Mouse (Mus musculus) limb, embryonic 13.5 days (tissue): ENCODE data around the gene P3h4. TPM values are rescaled to one million over a fixed set of nuclear protein-coding genes. Genes with fewer than 3 reads are reported as not detected.

Experiments used
- ATAC-seq: fragments of 200-750 bp; cut with Nextera tagmentation; 2 replicates; pipeline ENCODE4 v1.8.0; 2017; ENCODE audit warnings: low read depth, moderate number of reproducible peaks, moderate TSS enrichment; ENCODE audit not compliant: low FRiP score
- H3K27ac ChIP-seq: fragments of 300-500 bp; sonication (generic); 2 replicates; pipeline ENCODE4 v1.5.1; 2015; ENCODE audit warnings: inconsistent platforms, mild to moderate bottlenecking, moderate library complexity
- H3K27me3 ChIP-seq: fragments of 300-500 bp; sonication (generic); 2 replicates; pipeline ENCODE4 v1.6.1; 2015; ENCODE audit warnings: mild to moderate bottlenecking, inconsistent platforms
- H3K36me3 ChIP-seq: fragments of 300-500 bp; sonication (generic); 2 replicates; pipeline ENCODE4 v1.6.1; 2015; ENCODE audit warnings: inconsistent platforms, mild to moderate bottlenecking, moderate library complexity
- H3K4me1 ChIP-seq: fragments of 300-500 bp; sonication (generic); 2 replicates; pipeline ENCODE4 v1.6.1; 2015; ENCODE audit warnings: inconsistent platforms
- H3K4me2 ChIP-seq: fragments of 300-500 bp; sonication (generic); replicated peaks from 2 replicates; pipeline ENCODE4 v1.6.1; 2015; ENCODE audit warnings: inconsistent platforms, mild to moderate bottlenecking, moderate library complexity
- H3K4me3 ChIP-seq: fragments of 300-500 bp; sonication (generic); 2 replicates; pipeline ENCODE4 v1.5.1; 2015; ENCODE audit warnings: moderate library complexity, mild to moderate bottlenecking, inconsistent platforms
- H3K9ac ChIP-seq: fragments of 300-500 bp; sonication (generic); 2 replicates; pipeline ENCODE4 v1.6.1; 2015; ENCODE audit warnings: mild to moderate bottlenecking, inconsistent platforms
- H3K9me3 ChIP-seq: fragments of 300-500 bp; sonication (generic); 2 replicates; pipeline ENCODE4 v1.6.1; 2016; ENCODE audit warnings: inconsistent platforms
- WGBS: fragments of 180-500 bp; shearing (Covaris S2); methylation state at CpG from one replicate; pipeline ENCODE4 v1.1.7; 2015; 5-methylcytosine and 5-hydroxymethylcytosine counted together
- polyA plus RNA-seq: library from polyadenylated mRNA; unstranded; fragments of >200 nt; fragmentation: Nextera tagmentation; extraction: Ambion mirVana; gene quantifications from 2 replicates; pipeline ENCODE4 v1.2.1, GENCODE M21; 2015

Gene P3h4
- polyA plus RNA-seq, 1 experiment from 2014 or later = 77.1 TPM

- Histone ChIP-seq H3K27ac (peak overlapping the region; percentile 49), H3K27me3 (no peaks in the 10 kb centered on the region), H3K4me3 (no peak overlapping the region), H3K4me1 (peaks cover 26% of the 10 kb centered on the region), H3K9me3 (no peaks in the 10 kb centered on the region), H3K36me3 (peaks cover 31% of the 10 kb centered on the region), H3K4me2 (peak overlapping the region; percentile 38), H3K9ac (peak overlapping the region; percentile 39; the same call in 1 of the 2 replicates)
- peak; percentile 71 for ATAC-seq
- WGBS = 30% methylated on average over 14 of the region's 14 CpGs
Measured at GRCm38 (mm10) chr11:100387589-100388375, 26.9 kb downstream of the P3h4 start.

- H3K4me1 ChIP-seq = peaks cover 26% of the 10 kb centered on the region
- no peaks in the 10 kb centered on the region for H3K9me3 ChIP-seq
- H3K27me3 ChIP-seq = no peaks in the 10 kb centered on the region
- peak overlapping the region; percentile 49; the same call in 1 of the 2 replicates for H3K27ac ChIP-seq
- peaks cover 37% of the 10 kb centered on the region for H3K36me3 ChIP-seq
- no peak overlapping the region for H3K9ac ChIP-seq
- no peak overlapping the region for H3K4me3 ChIP-seq
- 0 out of 2 replicates have a peak overlapping the region, but pooled peaks have one; percentile 38 for H3K4me2 ChIP-seq
- 87% methylated on average over 6 of the region's 6 CpGs for WGBS
- no peak for ATAC-seq
Measured at GRCm38 (mm10) chr11:100387111-100387510, 27.5 kb downstream of the P3h4 start.

GRCm38 (mm10) chr11:100386586-100386985, 28.1 kb downstream of the P3h4 start:
- ATAC-seq = peak; percentile 22; the same call in 1 of the 2 replicates
- 41% methylated on average over 5 of the region's 5 CpGs for WGBS
- Histone ChIP-seq H3K27me3 (no peaks in the 10 kb centered on the region), H3K9ac (no peak overlapping the region), H3K36me3 (peaks cover 42% of the 10 kb centered on the region), H3K4me1 (peaks cover 26% of the 10 kb centered on the region), H3K4me2 (no peak overlapping the region), H3K27ac (peak overlapping the region; percentile 39; the same call in 1 of the 2 replicates), H3K9me3 (no peaks in the 10 kb centered on the region), H3K4me3 (no peak overlapping the region)

- ATAC-seq = no peak
- H3K9me3 ChIP-seq = no peaks in the 10 kb centered on the region
- no peak overlapping the region for H3K4me3 ChIP-seq
- peaks cover 19% of the 10 kb centered on the region for H3K4me1 ChIP-seq
- no peak overlapping the region for H3K9ac ChIP-seq
- no peaks in the 10 kb centered on the region for H3K27me3 ChIP-seq
- H3K4me2 ChIP-seq = no peak overlapping the region
- H3K27ac ChIP-seq = no peak overlapping the region
- WGBS = 78% methylated on average over 3 of the region's 3 CpGs
- peaks cover 57% of the 10 kb centered on the region for H3K36me3 ChIP-seq
Measured at GRCm38 (mm10) chr11:100385016-100385415, 29.6 kb downstream of the P3h4 start.

- Histone ChIP-seq H3K36me3 (peaks cover 76% of the 10 kb centered on the region), H3K4me3 (no peak overlapping the region), H3K27ac (no peak overlapping the region), H3K27me3 (no peaks in the 10 kb centered on the region), H3K9me3 (no peaks in the 10 kb centered on the region), H3K4me1 (peaks cover 7% of the 10 kb centered on the region), H3K9ac (no peak overlapping the region), H3K4me2 (no peak overlapping the region)
- no peak for ATAC-seq
- WGBS = 74% methylated on average over 6 of the region's 6 CpGs
Measured at GRCm38 (mm10) chr11:100382682-100383081, 32.0 kb downstream of the P3h4 start.

GRCm38 (mm10) chr11:100379311-100379710, 35.3 kb downstream of the P3h4 start:
- ATAC-seq = no peak
- Histone ChIP-seq H3K9me3 (no peaks in the 10 kb centered on the region), H3K4me2 (no peak overlapping the region), H3K27ac (no peak overlapping the region), H3K4me1 (no peaks in the 10 kb centered on the region), H3K9ac (no peak overlapping the region), H3K36me3 (peaks cover 88% of the 10 kb centered on the region), H3K27me3 (no peaks in the 10 kb centered on the region), H3K4me3 (no peak overlapping the region)
- 84% methylated on average over 4 of the region's 4 CpGs for WGBS

- Histone ChIP-seq H3K4me3 (no peak overlapping the region), H3K9me3 (no peaks in the 10 kb centered on the region), H3K27ac (no peak overlapping the region), H3K9ac (no peak overlapping the region), H3K36me3 (peaks cover 89% of the 10 kb centered on the region), H3K4me2 (no peak overlapping the region), H3K27me3 (no peaks in the 10 kb centered on the region), H3K4me1 (no peaks in the 10 kb centered on the region)
- no peak for ATAC-seq
- WGBS = 92% methylated on average over 5 of the region's 5 CpGs
Measured at GRCm38 (mm10) chr11:100378446-100378845, 36.2 kb downstream of the P3h4 start.

GRCm38 (mm10) chr11:100377989-100378388, 36.6 kb downstream of the P3h4 start:
- Histone ChIP-seq H3K4me1 (no peaks in the 10 kb centered on the region), H3K36me3 (peaks cover 88% of the 10 kb centered on the region), H3K9me3 (no peaks in the 10 kb centered on the region), H3K27ac (no peak overlapping the region), H3K4me2 (no peak overlapping the region), H3K4me3 (no peak overlapping the region), H3K9ac (no peak overlapping the region), H3K27me3 (no peaks in the 10 kb centered on the region)
- ATAC-seq = no peak
- 94% methylated on average over 14 of the region's 14 CpGs for WGBS

GRCm38 (mm10) chr11:100376746-100377389, 37.8 kb downstream of the P3h4 start:
- Histone ChIP-seq H3K36me3 (peaks cover 88% of the 10 kb centered on the region), H3K4me2 (no peak overlapping the region), H3K9ac (no peak overlapping the region), H3K4me1 (no peaks in the 10 kb centered on the region), H3K9me3 (no peaks in the 10 kb centered on the region), H3K4me3 (no peak overlapping the region), H3K27ac (no peak overlapping the region), H3K27me3 (no peaks in the 10 kb centered on the region)
- no peak for ATAC-seq
- 90% methylated on average over 21 of the region's 21 CpGs for WGBS

GRCm38 (mm10) chr11:100376005-100376404, 38.6 kb downstream of the P3h4 start:
- Histone ChIP-seq H3K4me2 (no peak overlapping the region), H3K4me1 (no peaks in the 10 kb centered on the region), H3K36me3 (peaks cover 83% of the 10 kb centered on the region), H3K9me3 (no peaks in the 10 kb centered on the region), H3K4me3 (no peak overlapping the region), H3K27me3 (no peaks in the 10 kb centered on the region), H3K9ac (no peak overlapping the region), H3K27ac (no peak overlapping the region)
- WGBS = 78% methylated on average over 4 of the region's 4 CpGs
- ATAC-seq = no peak

GRCm38 (mm10) chr11:100375127-100375526, 39.5 kb downstream of the P3h4 start:
- Histone ChIP-seq H3K27me3 (no peaks in the 10 kb centered on the region), H3K4me1 (no peaks in the 10 kb centered on the region), H3K9me3 (no peaks in the 10 kb centered on the region), H3K9ac (no peak overlapping the region), H3K36me3 (peaks cover 76% of the 10 kb centered on the region), H3K4me2 (no peak overlapping the region), H3K4me3 (no peak overlapping the region), H3K27ac (no peak overlapping the region)
- WGBS = 87% methylated on average over 9 of the region's 9 CpGs
- no peak for ATAC-seq

- Histone ChIP-seq H3K4me2 (no peak overlapping the region), H3K9ac (0 out of 2 replicates have a peak overlapping the region, but pooled peaks have one; percentile 25), H3K27ac (no peak overlapping the region), H3K4me1 (no peaks in the 10 kb centered on the region), H3K36me3 (peaks cover 56% of the 10 kb centered on the region), H3K4me3 (no peak overlapping the region), H3K27me3 (no peaks in the 10 kb centered on the region), H3K9me3 (no peaks in the 10 kb centered on the region)
- WGBS = 52% methylated on average over 7 of the region's 8 CpGs
- ATAC-seq = no peak
Measured at GRCm38 (mm10) chr11:100371981-100372558, 42.6 kb downstream of the P3h4 start.
